Mouse (Mus musculus): ENCODE data around the gene Tmc1.

The Tmc1 gene

GRCm38 (mm10) chr19:20797558-20798101 is 156.4 kb downstream of the Tmc1 start:
- peak; percentile 79 for DNase-seq (ENCODE audit: low spot score)

DNA sequence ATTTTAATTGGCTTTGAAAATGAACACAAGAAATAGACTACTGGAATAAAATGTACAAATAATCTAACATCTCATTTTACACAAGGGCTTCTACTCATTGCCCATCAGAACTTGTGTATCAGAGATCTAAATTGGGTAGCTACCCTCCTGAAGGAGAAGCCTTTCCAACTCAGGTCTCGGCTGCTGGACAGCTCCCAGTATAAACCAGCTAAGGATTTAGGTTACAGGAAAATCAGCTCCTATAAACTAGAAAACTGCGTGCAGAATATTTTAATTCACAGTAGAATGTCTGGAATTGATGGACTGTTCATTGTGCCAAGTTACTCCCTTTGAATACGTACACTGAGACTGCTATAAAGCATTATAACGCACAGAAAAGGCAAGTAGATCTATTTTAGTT is 158.0 kb downstream of the Tmc1 start:
- no peak for DNase-seq (ENCODE audit: low spot score)

DNA sequence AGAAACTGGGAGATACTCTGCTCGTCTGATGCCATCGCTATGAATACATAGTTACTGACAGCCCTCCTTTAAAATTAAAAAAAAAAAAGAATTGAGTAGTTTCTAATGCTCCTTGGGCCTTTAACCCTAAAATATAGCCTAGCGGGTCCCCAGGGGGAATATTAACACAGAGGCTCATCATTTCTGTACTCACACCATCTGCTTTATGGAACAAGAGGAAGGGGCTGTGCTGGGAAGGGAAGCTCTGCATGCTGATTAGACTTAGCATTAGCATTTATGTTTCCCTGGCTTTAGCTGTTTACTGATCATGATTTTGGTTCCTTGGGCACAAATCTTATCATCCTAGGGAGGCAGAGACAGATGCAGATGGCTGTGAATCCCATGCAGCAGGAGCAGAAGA is 159.0 kb downstream of the Tmc1 start:
- DNase-seq (ENCODE audit: low spot score), result no peak

DNA sequence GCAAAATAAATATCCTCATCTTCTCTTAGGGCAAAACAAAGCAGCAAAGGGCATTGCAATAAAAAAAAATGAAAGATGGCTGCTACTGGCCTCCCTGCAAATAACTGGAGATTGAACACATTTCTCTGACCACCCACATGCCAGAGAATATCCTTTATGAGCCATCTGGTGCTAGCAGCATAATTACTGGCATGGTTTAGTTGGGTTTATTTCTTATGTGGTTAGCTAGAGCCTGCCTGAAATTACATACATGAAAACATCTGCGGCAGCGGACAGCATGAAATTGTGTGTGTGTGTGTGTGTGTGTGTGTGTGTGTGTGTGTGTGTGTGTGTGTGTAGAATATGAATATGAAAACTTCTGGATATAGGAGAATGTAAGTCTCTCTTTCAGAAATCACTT is 161.2 kb downstream of the Tmc1 start:
- DNase-seq (ENCODE audit: low spot score), result no peak

- DNase-seq (ENCODE audit: low spot score), result no peak
Measured at GRCm38 (mm10) chr19:20787289-20787688, 166.7 kb downstream of the Tmc1 start.

DNA sequence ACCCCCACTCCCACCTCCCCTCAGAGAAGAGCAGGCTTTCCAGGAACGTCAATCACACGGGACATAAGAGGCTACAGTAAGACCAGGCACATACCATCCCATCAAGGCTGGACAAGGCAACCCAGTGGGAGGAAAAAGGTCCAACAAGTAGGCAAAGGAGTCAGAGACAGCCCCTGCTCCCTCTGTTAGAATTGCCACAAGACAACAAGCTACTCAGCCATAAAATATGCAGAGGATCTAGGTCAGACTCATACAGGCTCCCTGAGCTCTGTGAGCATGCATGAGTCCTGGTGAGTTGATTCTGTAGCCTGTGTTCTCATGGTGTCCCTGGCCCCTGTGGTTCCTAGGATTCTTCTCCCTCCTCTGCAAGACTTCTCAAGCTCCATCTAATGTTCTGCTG is 178.3 kb downstream of the Tmc1 start:
- DNase-seq (ENCODE audit: low spot score), result peak; percentile 25

DNA sequence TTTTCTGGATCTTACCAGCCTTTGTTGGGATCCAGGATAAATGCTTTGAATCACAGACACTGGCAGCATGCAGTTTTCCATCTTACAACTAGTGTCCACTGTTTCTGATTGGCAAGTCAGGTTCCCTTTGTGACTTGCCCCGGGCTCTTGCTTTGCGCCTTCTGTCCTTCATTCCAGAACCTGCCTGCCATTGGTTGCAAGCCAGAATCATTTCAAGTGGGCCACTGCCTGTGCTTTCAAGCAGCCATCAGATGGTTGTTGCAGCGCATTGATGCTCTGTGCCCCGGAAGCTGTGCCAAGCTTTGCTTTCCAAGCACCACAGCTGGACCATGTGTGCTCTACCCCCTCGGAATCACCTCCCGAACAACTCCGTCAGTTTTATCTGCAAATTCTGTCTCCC is 180.1 kb downstream of the Tmc1 start:
- DNase-seq (ENCODE audit: low spot score), result no peak

DNA sequence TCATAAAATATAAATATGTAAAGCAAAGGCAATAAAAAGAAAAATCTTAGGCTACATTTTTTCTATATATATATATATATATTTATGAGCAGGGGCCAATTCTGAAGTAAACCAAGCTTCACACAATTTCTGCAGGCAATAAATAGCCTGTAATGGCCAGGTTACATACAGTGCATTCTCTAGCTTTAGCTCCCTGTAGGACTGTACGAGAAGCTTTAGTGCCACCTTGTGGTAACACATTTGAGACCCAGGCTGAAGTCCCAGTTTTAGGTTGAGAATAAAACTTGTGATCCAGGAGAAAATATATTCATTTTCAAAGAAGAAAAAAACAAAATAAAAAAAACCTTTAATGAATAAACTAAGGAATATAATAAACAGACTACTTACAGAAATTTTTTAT is 189.8 kb downstream of the Tmc1 start:
- peak; percentile 80 for DNase-seq (ENCODE audit: low spot score)

- no peak for DNase-seq (ENCODE audit: low spot score)
Measured at GRCm38 (mm10) chr19:20761675-20762426, 192.2 kb downstream of the Tmc1 start.

- no peak for DNase-seq (ENCODE audit: low spot score)
Measured at GRCm38 (mm10) chr19:20761119-20761518, 192.9 kb downstream of the Tmc1 start.

DNA sequence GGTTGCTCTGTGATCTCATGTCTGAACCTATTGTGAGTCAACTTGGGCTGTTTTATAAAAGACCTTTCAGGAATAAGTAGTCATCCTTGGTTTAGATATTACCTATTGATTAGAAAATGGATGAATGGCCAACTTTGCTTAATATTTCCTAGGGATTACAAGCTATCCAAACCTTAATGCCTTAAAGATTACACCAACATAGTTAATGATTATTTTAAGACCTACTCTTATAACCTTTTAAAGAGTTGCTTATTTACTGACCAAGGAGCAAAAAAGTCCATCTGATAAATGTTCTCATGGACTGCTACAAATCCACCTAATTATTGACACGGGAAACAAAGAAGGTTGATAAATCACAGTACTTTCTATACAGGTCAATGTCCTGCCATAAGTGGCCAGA is 209.4 kb downstream of the Tmc1 start:
- DNase-seq (ENCODE audit: low spot score), result no peak
